Comparison of ENCODE assay signal across 11 mouse cellular contexts in the genomic region with DNA sequence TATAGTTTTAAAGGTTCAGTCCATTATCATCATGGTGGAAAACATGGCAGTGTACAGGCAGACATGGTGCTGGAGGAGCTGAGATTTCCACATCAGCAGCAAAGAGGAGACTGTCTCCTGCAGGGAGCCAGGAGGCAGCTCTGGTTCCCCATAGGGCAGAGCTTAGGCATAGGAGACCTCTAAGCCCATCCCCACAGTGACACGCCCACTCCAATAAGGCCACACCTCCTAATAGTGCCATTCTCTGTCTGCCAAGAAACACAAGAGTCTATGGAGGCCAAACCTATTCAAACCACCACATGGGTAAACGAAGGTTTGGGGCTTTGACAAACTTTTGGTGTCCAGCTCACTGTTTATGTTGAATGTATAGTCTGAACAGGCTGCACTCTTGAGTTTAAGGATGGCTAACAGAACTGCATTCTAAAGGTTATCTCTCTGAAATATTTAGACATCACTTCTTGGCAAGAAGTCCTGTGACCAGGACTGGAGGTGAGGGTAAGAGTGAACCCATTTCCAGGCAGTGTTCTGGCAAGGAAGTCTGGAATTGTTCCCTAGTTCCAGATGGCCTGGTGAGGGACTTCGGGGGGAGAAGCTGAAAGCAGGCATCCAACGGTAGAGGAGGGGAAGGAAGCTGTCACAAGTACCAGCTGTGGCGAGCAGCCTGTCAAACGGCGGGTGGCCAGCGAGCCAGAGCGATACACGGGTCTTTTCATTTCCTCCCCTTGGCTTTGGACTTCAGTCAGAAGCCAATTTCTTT. TPM values are rescaled to one million over a fixed set of nuclear protein-coding genes. Genes with fewer than 3 reads are reported as not detected.
DNase-seq lines count a peak whose midpoint lies in the region; ATAC-seq lines count a peak whose summit lies in the region.
"Had no signal": no experiment of that assay in that cellular context is flagged by ENCODE, and none has a peak within 500 bp of the region (broad histone marks: within the 10 kb centered on the region; RNA-seq: fewer than 3 reads in every experiment).

No protein-coding gene starts in this region.

- DNase-seq in kidney, postnatal 10 days: peak; percentile 42
- DNase-seq in brain, adult 2 months (ENCODE audit: low read depth, low spot score): peak; percentile 99
- DNase-seq in embryo, embryonic 9.5 days (ENCODE audit: extremely low spot score): no peak
- DNase-seq in embryo, embryonic 11 days: no peak
- DNase-seq: adrenal gland, postnatal 25 days had no signal

- H3K27me3 ChIP-seq in forebrain, embryonic 13.5 days: no peaks in the 10 kb centered on the region
- H3K27me3 ChIP-seq in forebrain, embryonic 12.5 days: no peaks in the 10 kb centered on the region
- no peaks in the 10 kb centered on the region for H3K27me3 ChIP-seq in kidney, embryonic 14.5 days (ENCODE audit: control insufficient read depth, insufficient read depth, low read length)
- H3K27me3 ChIP-seq in forebrain, embryonic 15.5 days: no peaks in the 10 kb centered on the region
- H3K27me3 ChIP-seq: embryonic facial prominence, embryonic 12.5 days; liver, embryonic 15.5 days had no signal

- no peaks in the 10 kb centered on the region for H3K9me3 ChIP-seq in forebrain, embryonic 13.5 days (replicated peaks)
- H3K9me3 ChIP-seq in forebrain, embryonic 12.5 days: no peaks in the 10 kb centered on the region
- no peaks in the 10 kb centered on the region for H3K9me3 ChIP-seq in kidney, embryonic 14.5 days (ENCODE audit: control insufficient read depth, low read length)
- H3K9me3 ChIP-seq in forebrain, embryonic 15.5 days: no peaks in the 10 kb centered on the region
- H3K9me3 ChIP-seq: embryonic facial prominence, embryonic 12.5 days; liver, embryonic 15.5 days had no signal

- no peak overlapping the region for H3K27ac ChIP-seq in forebrain, embryonic 13.5 days
- H3K27ac ChIP-seq in forebrain, embryonic 12.5 days: no peak overlapping the region
- H3K27ac ChIP-seq in kidney, embryonic 14.5 days (ENCODE audit: low read depth, low read length): no peak overlapping the region
- no peak overlapping the region for H3K27ac ChIP-seq in forebrain, embryonic 15.5 days (replicated peaks)
- H3K27ac ChIP-seq: embryonic facial prominence, embryonic 12.5 days; liver, embryonic 15.5 days had no signal

- 65% methylated on average over 10 of the region's 10 CpGs for WGBS in forebrain, embryonic 13.5 days
- 67% methylated on average over 10 of the region's 10 CpGs for WGBS in forebrain, embryonic 12.5 days
- 55% methylated on average over 10 of the region's 10 CpGs for WGBS in kidney, embryonic 14.5 days
- 46% methylated on average over 10 of the region's 10 CpGs for WGBS in forebrain, embryonic 15.5 days

- no peak overlapping the region for H3K4me2 ChIP-seq in forebrain, embryonic 13.5 days
- H3K4me2 ChIP-seq in forebrain, embryonic 12.5 days: no peak overlapping the region
- H3K4me2 ChIP-seq in kidney, embryonic 14.5 days (replicated peaks; ENCODE audit: low read depth, low read length): no peak overlapping the region
- H3K4me2 ChIP-seq in forebrain, embryonic 15.5 days (replicated peaks): no peak overlapping the region
- H3K4me2 ChIP-seq: embryonic facial prominence, embryonic 12.5 days; liver, embryonic 15.5 days had no signal

- H3K4me3 ChIP-seq in forebrain, embryonic 13.5 days: no peak overlapping the region
- no peak overlapping the region for H3K4me3 ChIP-seq in forebrain, embryonic 12.5 days (replicated peaks)
- no peak overlapping the region for H3K4me3 ChIP-seq in kidney, embryonic 14.5 days (ENCODE audit: low read length)
- H3K4me3 ChIP-seq in forebrain, embryonic 15.5 days: no peak overlapping the region
- H3K4me3 ChIP-seq: embryonic facial prominence, embryonic 12.5 days; liver, embryonic 15.5 days had no signal

- no peaks in the 10 kb centered on the region for H3K36me3 ChIP-seq in forebrain, embryonic 13.5 days (ENCODE audit: poor library complexity, severe bottlenecking)
- H3K36me3 ChIP-seq in forebrain, embryonic 12.5 days (replicated peaks): no peaks in the 10 kb centered on the region
- H3K36me3 ChIP-seq in kidney, embryonic 14.5 days (ENCODE audit: control insufficient read depth, insufficient read depth, low read length): no peaks in the 10 kb centered on the region
- no peaks in the 10 kb centered on the region for H3K36me3 ChIP-seq in forebrain, embryonic 15.5 days
- H3K36me3 ChIP-seq: embryonic facial prominence, embryonic 12.5 days; liver, embryonic 15.5 days had no signal

- H3K9ac ChIP-seq in forebrain, embryonic 13.5 days: no peak overlapping the region
- no peak overlapping the region for H3K9ac ChIP-seq in forebrain, embryonic 12.5 days
- no peak overlapping the region for H3K9ac ChIP-seq in kidney, embryonic 14.5 days (ENCODE audit: low read depth, low read length)
- no peak overlapping the region for H3K9ac ChIP-seq in forebrain, embryonic 15.5 days (replicated peaks)
- H3K9ac ChIP-seq: embryonic facial prominence, embryonic 12.5 days; liver, embryonic 15.5 days had no signal

- peak; percentile 53; the same call in 1 of the 2 replicates for ATAC-seq in forebrain, embryonic 13.5 days
- no peak for ATAC-seq in forebrain, embryonic 12.5 days (ENCODE audit: low FRiP score)
- no peak for ATAC-seq in kidney, embryonic 14.5 days (ENCODE audit: low FRiP score, low TSS enrichment)
- ATAC-seq in forebrain, embryonic 15.5 days (replicated peaks): peak; percentile 66; the same call in 1 of the 2 replicates

- no peaks in the 10 kb centered on the region for H3K4me1 ChIP-seq in forebrain, embryonic 13.5 days
- H3K4me1 ChIP-seq in forebrain, embryonic 12.5 days: no peaks in the 10 kb centered on the region
- 0 out of 2 replicates have a peak, but pooled peaks cover 7% of the 10 kb centered on the region for H3K4me1 ChIP-seq in kidney, embryonic 14.5 days (ENCODE audit: control insufficient read depth, insufficient read depth, low read length)
- no peaks in the 10 kb centered on the region; the same call in 1 of the 2 replicates for H3K4me1 ChIP-seq in forebrain, embryonic 15.5 days
- H3K4me1 ChIP-seq: embryonic facial prominence, embryonic 12.5 days; liver, embryonic 15.5 days had no signal

RNA-seq across cellular contexts. Expression of gene Exph5, which starts 19.6 kb away (rescaled TPM):
- polyA plus RNA-seq in forebrain, embryonic 13.5 days (2015; fragmentation: Nextera tagmentation; extraction: Ambion mirVana): 0.10 TPM in 1 of 2 replicates, not detected in the other
- 0.29 and 0.36 TPM in 2 replicates for polyA plus RNA-seq in forebrain, embryonic 12.5 days (2016; fragmentation: Nextera tagmentation; extraction: Ambion mirVana)
- polyA plus RNA-seq in kidney, embryonic 14.5 days (2014; fragmentation: Nextera tagmentation; extraction: Ambion mirVana): 1.1 and 2.1 TPM in 2 replicates
- polyA plus RNA-seq in forebrain, embryonic 15.5 days (2015; fragmentation: Nextera tagmentation; extraction: Ambion mirVana): 0.09 and 0.11 TPM in 2 replicates

Comparison
In these comparisons a context has a peak if more than half of its experiments do, and no peak if none do; other contexts are left out.
1. ATAC-seq: peak in forebrain, embryonic 13.5 days (single experiment) and forebrain, embryonic 15.5 days (single experiment); none in forebrain, embryonic 12.5 days (single experiment) and kidney, embryonic 14.5 days (single experiment).
2. DNase-seq: peak in kidney, postnatal 10 days (single experiment) and brain, adult 2 months (single experiment); none in embryo, embryonic 9.5 days (single experiment) and embryo, embryonic 11 days (single experiment).